Mouse (Mus musculus): ENCODE measurements at regions not wholly inside any gene's neighbourhood (a gene's known extent, or its start where the extent isn't known, plus 50 kb on each side); places are given as distances from the start of the nearest gene placed in this dataset.

DNA sequence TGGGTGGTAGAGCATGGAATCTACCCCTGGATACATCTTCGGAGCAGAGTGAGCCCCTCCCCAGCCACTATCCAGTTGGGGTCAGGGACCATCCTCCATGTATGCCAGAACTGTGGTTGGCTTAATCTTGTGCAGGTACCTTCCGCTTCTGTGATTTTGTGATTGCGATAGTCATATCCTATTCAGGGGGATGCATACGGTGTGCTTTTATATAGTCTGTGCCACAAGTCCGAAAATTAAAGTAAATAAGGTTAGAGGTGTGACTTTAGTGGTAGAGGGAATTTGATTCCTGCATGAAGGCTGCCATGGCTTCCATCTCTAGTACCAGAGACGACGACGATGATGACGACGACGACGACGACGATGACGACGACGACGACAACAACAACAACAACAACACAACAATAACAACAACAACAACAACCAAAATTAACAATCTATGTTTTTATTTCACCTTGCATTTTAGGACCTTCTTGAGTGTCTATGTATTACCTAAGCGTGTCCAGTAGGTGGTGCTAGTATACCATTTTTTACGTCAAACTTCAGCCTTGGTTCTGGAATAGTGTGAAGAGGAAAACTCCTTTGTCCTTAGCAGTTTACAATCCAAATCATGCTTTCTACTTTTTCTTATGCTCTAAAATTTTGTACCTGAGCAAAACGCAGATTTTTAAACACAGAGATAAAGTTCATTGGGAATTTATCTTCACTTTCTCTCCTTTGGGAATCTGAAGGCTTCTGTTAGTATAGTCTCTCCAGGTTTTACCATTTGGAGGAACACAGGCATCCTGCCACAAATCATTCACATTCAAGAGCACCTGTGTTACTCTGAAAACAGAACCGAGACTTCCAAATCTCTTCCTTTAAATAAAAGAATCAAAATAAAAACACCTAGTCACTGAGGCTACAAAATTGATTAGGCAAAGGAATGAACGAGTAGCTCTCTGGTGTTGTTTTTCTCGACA is 224.5 kb downstream of the Ankrd16 start:
- Histone ChIP-seq H3K4me3 (no peak overlapping the region), H3K27ac (no peak overlapping the region), H3K36me3 (no peaks in the 10 kb centered on the region), H3K4me1 (no peaks in the 10 kb centered on the region), H3K9me3 (no peaks in the 10 kb centered on the region), H3K27me3 (ENCODE audit: insufficient read depth, poor library complexity, severe bottlenecking) (no peaks in the 10 kb centered on the region)
- DNase-seq (ENCODE audit: low spot score), result no peak
- WGBS, result 32% methylated on average over 24 of the region's 24 CpGs

DNA sequence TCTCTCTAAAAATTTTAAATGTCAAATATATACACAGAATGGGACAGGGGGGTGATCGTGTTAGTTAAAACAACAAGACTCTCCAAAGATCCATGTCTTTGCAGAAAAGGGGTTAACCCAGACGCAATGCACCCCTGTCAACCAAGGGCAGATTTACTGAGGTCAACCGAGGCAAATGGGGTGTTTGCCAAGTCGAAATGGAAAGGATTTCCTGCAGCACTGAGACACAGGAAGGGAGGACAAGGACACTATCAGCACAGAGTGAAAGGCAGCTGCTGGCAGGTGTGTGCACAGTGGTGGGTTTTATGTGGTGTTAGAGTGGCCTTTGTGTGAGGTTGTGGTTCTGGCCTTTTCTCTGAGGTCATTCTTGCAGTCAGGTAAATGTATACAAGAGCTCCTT is 226.7 kb downstream of the Ankrd16 start:
- Histone ChIP-seq H3K9me3 (no peaks in the 10 kb centered on the region), H3K36me3 (no peaks in the 10 kb centered on the region), H3K4me3 (no peak overlapping the region), H3K27me3 (ENCODE audit: insufficient read depth, poor library complexity, severe bottlenecking) (no peaks in the 10 kb centered on the region), H3K4me1 (no peaks in the 10 kb centered on the region), H3K27ac (no peak overlapping the region)
- no peak for DNase-seq (ENCODE audit: low spot score)
- WGBS, result 45% methylated on average over 4 of the region's 4 CpGs

DNA sequence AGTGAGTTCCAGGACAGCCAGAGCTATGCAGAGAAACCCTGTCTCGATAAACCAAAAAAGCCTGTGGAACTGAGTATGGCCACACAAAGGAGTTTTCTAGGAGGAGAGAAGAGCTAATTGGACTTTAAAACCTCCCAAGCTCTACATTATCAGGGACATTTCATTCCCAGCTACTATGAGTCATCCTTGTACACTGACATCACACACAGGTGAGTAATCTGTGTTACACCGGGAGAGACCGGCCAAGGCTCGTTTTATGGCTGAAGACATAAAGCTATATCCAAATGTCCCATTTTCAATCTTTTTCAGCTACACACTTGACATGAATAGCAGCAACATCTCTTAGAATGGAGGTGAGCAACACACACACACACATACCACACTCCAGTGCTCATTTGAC is 229.5 kb downstream of the Ankrd16 start:
- Histone ChIP-seq H3K4me1 (peaks cover 8% of the 10 kb centered on the region; the same call in 1 of the 2 replicates), H3K36me3 (no peaks in the 10 kb centered on the region), H3K9me3 (no peaks in the 10 kb centered on the region), H3K4me3 (no peak overlapping the region), H3K27me3 (ENCODE audit: insufficient read depth, poor library complexity, severe bottlenecking) (no peaks in the 10 kb centered on the region), H3K27ac (no peak overlapping the region)
- no peak for DNase-seq (ENCODE audit: low spot score)
- 88% methylated on average over 4 of the region's 4 CpGs for WGBS

DNA sequence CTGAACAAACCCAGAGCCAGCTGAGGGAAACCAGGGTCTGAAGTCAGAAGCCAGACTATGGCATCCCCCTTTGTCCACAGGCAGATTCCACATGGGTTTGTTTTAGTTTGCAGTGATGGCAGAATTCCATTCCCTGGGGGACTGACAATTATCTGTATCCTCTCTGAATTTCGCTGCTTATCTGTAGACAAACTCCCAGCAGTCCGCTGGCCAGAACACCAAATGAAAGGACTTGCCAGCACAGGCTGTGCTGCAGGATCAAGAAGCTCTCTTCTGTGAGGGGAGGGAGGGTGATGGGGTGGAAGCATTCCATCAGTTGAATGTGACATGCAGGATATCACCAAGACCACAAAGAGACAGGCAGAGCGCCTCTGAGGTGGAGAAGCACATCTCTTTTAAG is 233.8 kb downstream of the Ankrd16 start:
- Histone ChIP-seq H3K4me3 (no peak overlapping the region), H3K27me3 (ENCODE audit: insufficient read depth, poor library complexity, severe bottlenecking) (no peaks in the 10 kb centered on the region), H3K36me3 (no peaks in the 10 kb centered on the region), H3K4me1 (peaks cover 8% of the 10 kb centered on the region; the same call in 1 of the 2 replicates), H3K9me3 (no peaks in the 10 kb centered on the region), H3K27ac (peak overlapping the region; percentile 53; the same call in 1 of the 2 replicates)
- no peak for DNase-seq (ENCODE audit: low spot score)
- 15% methylated on average over 3 of the region's 3 CpGs for WGBS

DNA sequence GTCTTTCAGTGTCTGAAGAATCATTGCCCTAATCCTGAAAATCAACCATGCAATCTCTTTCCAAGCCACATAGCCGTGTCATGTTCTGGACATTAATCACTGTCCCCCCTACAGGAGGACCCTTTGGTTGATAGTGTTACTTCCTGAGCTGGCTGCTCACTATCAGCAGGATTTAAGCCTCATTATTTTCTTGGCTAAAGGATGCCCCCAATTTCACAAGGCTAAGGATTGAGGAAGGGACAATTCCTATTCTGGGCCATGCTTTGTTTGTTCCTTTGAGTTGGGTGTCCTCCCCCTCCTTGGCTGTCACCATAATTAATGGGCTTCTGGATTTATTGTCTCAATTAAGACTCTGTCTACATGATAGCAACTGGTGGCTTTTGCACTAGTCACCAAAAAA is 241.9 kb downstream of the Ankrd16 start:
- no peak for DNase-seq (ENCODE audit: low spot score)
- 28% methylated on average over 1 of the region's 1 CpGs for WGBS
- Histone ChIP-seq H3K27me3 (ENCODE audit: insufficient read depth, poor library complexity, severe bottlenecking) (no peaks in the 10 kb centered on the region), H3K4me1 (peaks cover 13% of the 10 kb centered on the region), H3K27ac (no peak overlapping the region), H3K36me3 (no peaks in the 10 kb centered on the region), H3K9me3 (no peaks in the 10 kb centered on the region), H3K4me3 (no peak overlapping the region)

DNA sequence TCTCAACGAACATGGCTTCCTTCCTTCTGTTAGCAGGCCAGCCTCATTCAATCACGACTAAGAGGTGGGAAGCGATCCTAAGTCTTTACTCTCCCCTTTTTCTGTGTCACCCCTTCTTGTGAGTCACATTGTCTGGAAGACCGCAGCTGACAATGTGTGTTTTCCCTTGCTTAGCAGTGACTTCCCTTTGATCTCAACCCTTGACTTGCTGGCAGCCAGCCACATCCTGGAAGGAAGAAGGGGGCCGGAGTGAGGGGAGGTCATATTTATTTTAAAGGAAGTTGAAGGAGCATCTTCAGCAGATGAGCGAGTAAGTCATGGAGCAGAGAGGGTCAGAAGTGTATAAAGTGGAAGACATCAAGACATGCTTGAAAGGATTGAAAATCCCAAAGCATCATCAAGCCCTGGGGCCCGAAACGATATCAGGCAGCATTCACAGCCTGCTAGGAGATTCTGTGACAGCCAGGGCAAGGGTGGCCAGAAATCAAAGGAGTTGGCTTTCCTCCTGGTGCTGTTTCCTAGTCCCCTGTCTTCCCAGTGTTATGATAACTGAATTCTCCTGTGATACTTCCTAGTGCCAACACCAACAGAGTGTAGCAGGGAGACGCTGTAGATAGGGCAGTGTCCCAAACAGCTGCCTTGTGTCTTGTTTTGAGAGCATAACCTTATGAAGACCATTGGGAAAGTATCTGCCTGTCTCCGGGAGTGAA is 245.9 kb downstream of the Ankrd16 start:
- Histone ChIP-seq H3K4me1 (peaks cover 13% of the 10 kb centered on the region), H3K4me3 (no peak overlapping the region), H3K27me3 (ENCODE audit: insufficient read depth, poor library complexity, severe bottlenecking) (no peaks in the 10 kb centered on the region), H3K9me3 (no peaks in the 10 kb centered on the region), H3K36me3 (no peaks in the 10 kb centered on the region), H3K27ac (peak overlapping the region; percentile 52)
- WGBS, result 48% methylated on average over 10 of the region's 10 CpGs
- DNase-seq (ENCODE audit: low spot score), result no peak

DNA sequence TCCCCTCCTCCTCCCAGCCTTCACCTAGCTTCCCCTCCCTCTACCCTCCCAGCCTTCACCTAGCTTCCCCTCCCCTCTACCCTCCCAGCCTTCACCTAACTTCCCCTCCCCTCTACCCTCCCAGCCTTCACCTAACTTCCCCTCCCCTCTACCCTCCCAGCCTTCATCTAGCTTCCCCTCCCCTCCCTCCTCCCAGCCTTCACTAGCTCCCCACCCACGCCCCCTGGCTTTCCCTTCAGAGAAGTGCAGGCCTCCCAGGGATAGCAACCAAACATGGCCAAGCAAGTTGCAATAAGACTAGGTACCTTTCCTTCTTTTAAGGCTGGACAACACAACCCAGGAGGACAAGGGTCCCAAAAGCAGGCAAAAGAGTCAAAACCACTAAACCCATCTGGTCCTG is 248.5 kb downstream of the Ankrd16 start:
- Histone ChIP-seq H3K4me3 (no peak overlapping the region), H3K36me3 (no peaks in the 10 kb centered on the region), H3K27me3 (ENCODE audit: insufficient read depth, poor library complexity, severe bottlenecking) (no peaks in the 10 kb centered on the region), H3K4me1 (0 out of 2 replicates have a peak, but pooled peaks cover 7% of the 10 kb centered on the region), H3K27ac (no peak overlapping the region), H3K9me3 (no peaks in the 10 kb centered on the region)
- 61% methylated on average over 1 of the region's 1 CpGs for WGBS
- no peak for DNase-seq (ENCODE audit: low spot score)

DNA sequence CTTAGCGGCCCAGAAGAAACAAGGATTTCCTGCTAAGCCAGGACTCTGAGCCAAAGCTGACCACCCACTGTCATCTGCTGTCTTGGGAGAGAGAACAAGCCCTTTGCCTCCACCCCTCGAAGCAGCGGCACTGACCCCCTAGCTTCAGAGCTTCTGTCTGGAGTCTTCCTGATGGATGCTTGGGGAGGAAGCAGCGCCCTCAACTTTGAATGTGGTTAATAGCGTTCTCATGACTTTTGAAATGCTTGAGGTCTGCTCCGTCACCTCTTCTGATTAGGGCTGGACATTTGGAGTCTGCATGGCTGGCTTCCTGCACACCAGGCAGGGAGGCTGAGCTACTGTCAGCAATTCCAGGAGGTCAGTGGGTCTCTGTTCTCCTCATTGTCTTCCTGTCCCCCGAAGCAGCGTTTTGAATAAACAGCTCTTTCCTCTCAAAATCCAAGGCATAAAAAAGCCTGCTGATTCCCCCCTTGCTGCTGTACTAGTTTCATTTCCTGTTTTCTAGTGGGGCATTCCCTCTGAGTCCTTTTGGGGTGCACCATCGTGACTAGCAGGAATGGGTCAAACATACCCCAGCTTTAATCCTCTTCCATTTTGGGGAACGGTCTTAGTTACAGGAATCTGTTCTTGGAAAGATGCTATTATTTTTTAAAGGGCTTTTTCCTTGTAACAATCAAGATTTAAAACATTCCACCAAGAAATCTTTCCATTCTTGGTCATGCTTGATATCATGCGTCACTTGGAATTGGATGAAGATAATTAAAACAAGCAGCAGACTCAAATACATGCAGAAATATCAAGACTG is 256.0 kb downstream of the Ankrd16 start:
- peaks cover 8% of the 10 kb centered on the region; the same call in 1 of the 2 replicates for H3K4me1 ChIP-seq
- H3K27ac ChIP-seq, result 0 out of 2 replicates have a peak overlapping the region, but pooled peaks have one; percentile 36
- no peak overlapping the region for H3K4me3 ChIP-seq
- H3K27me3 ChIP-seq (ENCODE audit: insufficient read depth, poor library complexity, severe bottlenecking), result no peaks in the 10 kb centered on the region
- WGBS, result 68% methylated on average over 11 of the region's 11 CpGs
- no peaks in the 10 kb centered on the region for H3K36me3 ChIP-seq
- H3K9me3 ChIP-seq, result no peaks in the 10 kb centered on the region
- DNase-seq (ENCODE audit: low spot score), result no peak

DNA sequence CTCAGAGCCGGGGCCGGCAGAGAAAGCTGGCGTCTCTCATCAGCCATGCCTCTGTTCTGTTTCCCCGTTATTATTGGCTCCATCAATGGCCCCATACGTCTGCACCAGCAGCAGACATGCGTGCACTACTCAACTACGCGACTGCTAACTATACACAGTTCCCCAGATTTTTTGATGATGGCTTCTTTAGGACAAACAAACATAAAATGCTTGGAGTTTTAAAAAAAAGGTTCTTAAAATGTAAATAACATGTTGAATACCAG is 256.6 kb downstream of the Ankrd16 start:
- no peak for DNase-seq (ENCODE audit: low spot score)
- WGBS, result 80% methylated on average over 8 of the region's 8 CpGs
- Histone ChIP-seq H3K9me3 (no peaks in the 10 kb centered on the region), H3K4me3 (no peak overlapping the region), H3K4me1 (peaks cover 8% of the 10 kb centered on the region; the same call in 1 of the 2 replicates), H3K27me3 (ENCODE audit: insufficient read depth, poor library complexity, severe bottlenecking) (no peaks in the 10 kb centered on the region), H3K36me3 (no peaks in the 10 kb centered on the region), H3K27ac (no peak overlapping the region)

DNA sequence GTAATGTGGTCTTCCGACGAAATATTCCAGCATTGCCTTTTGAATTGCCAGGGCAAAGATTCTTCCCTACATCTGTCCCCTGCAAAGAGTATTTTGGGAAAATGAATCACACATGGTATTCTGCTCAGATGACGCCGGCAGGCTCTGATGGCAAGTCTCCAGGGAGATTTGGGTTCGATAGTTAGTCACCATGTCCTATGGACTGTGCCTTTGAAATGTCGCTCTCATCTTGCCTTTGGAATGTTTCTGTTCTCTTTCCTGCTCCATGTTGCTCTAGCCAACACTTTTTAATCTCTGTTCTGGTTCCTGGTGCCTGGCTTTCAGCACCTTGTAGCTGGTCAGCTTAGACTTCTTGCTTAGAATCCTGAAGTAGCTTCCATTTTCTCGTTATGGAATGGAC is 252.3 kb downstream of the Itga8 start:
- no peak overlapping the region for H3K27ac ChIP-seq

DNA sequence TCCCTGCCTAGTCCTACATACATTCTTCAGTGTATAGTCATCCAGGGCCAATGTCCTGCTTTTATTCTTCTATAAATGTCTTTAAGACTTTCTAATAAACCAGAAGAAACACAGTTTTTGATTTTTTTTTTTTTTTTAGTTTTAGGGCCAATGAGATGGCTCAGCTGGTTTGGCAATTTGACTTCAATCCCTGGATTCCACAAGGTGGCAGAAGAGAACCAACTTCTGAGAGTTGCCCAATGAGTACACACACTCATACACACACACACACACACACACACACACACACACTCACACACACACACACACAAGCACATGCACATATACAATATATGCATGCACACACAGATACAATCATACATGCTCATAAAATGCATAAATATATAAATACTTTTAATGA is 251.8 kb downstream of the Itga8 start:
- H3K4me1 ChIP-seq, result no peaks in the 10 kb centered on the region
- H3K27ac ChIP-seq, result no peak overlapping the region
- no peaks in the 10 kb centered on the region for H3K27me3 ChIP-seq (ENCODE audit: insufficient read depth, poor library complexity, severe bottlenecking)
- no peaks in the 10 kb centered on the region for H3K36me3 ChIP-seq
- DNase-seq (ENCODE audit: low spot score), result no peak
- no peak overlapping the region for H3K4me3 ChIP-seq
- H3K9me3 ChIP-seq, result no peaks in the 10 kb centered on the region

More for the DNA sequence above, 252.3 kb downstream of the Itga8 start:
- DNase-seq (ENCODE audit: low spot score), result no peak
- Histone ChIP-seq H3K4me3 (no peak overlapping the region), H3K27me3 (ENCODE audit: insufficient read depth, poor library complexity, severe bottlenecking) (no peaks in the 10 kb centered on the region), H3K4me1 (no peaks in the 10 kb centered on the region), H3K9me3 (no peaks in the 10 kb centered on the region), H3K36me3 (no peaks in the 10 kb centered on the region)
- 68% methylated on average over 7 of the region's 7 CpGs for WGBS

DNA sequence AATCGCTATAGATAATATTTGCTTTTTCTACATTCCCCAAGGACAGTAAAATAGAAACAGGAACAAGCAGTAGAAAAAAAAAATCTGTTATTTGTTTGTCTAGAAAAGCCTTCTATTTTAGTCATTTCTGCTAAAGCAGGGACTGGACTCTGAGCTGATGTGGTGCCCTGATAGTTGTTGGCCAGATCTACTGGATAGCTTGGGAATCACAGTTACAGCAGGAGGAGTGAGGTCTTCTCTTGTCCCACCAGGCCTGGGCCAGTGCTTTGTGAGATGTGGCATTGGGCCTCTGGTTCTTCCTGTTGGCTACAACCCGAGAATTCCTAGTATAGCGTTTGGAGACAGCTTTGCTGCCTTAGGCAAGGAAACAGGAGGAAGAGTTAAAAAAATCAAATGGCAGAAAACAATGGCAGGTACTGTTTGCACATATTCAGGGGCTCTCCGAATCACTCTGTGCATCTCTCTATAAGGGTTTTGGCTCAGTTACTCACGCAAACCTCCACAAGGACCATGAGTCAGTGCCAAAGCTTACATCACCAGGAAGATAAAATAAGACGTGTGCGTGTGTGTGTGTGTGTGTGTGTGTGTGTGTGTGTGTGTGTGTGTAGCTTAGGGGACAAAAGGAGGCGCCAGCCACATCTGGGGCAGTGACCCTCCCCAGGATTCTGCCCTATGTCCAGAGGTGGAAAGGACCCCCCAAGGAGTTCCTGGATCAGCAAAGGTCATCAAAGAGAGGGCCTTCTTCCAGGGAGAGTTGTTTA is 248.1 kb downstream of the Itga8 start:
- DNase-seq (ENCODE audit: low spot score), result no peak
- WGBS, result 49% methylated on average over 8 of the region's 8 CpGs
- Histone ChIP-seq H3K27ac (no peak overlapping the region), H3K36me3 (no peaks in the 10 kb centered on the region), H3K4me1 (no peaks in the 10 kb centered on the region), H3K27me3 (ENCODE audit: insufficient read depth, poor library complexity, severe bottlenecking) (no peaks in the 10 kb centered on the region), H3K9me3 (no peaks in the 10 kb centered on the region), H3K4me3 (no peak overlapping the region)
